Mouse (Mus musculus): ENCODE results near the gene Trp63. TPM values are rescaled to one million over a fixed set of nuclear protein-coding genes. Genes with fewer than 3 reads are reported as not detected.
"Not testable (repeated sequence)": the region's sequence is repeated elsewhere in the genome, so short reads cannot be mapped to it uniquely, and the experiment has no call there.

Gene Trp63
- total RNA-seq (2017): 0.12 TPM in 1 of 2 replicates, not detected in the other

GRCm38 (mm10) chr16:25683531-25684248, at the start of gene Trp63:
Trp63 (plus strand) TSS chr16:25683763.
- no peak for ATAC-seq (ENCODE audit: extremely low read depth, insufficient number of reproducible peaks, low FRiP score, poor library complexity, severe bottlenecking)

DNA sequence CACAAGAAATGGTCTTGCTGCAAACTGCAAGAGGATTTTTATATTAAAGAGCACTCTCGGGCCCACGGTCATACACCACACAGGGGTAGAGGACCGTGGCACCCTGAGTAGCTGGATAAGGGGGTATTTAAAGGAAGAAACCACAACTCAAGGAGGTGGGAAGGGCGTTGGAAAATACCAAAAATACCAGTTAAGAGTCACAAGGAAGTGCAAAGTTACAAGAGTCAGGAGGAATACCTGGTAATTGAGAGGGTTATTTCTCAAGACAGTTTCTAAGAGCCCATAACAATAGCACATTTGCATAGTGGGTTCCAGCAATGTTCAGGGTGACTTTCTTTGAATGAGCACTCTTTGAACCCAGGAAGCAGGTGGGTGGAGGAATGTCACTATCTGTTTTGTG, 38.8 kb upstream of the Trp63 start:
- ATAC-seq (ENCODE audit: extremely low read depth, insufficient number of reproducible peaks, low FRiP score, poor library complexity, severe bottlenecking): not testable (repeated sequence)

GRCm38 (mm10) chr16:25660510-25661235, 22.9 kb upstream of the Trp63 start:
- no peak for ATAC-seq (ENCODE audit: extremely low read depth, insufficient number of reproducible peaks, low FRiP score, poor library complexity, severe bottlenecking)

GRCm38 (mm10) chr16:25663116-25663515, 20.4 kb upstream of the Trp63 start:
- ATAC-seq (ENCODE audit: extremely low read depth, insufficient number of reproducible peaks, low FRiP score, poor library complexity, severe bottlenecking): no peak

DNA sequence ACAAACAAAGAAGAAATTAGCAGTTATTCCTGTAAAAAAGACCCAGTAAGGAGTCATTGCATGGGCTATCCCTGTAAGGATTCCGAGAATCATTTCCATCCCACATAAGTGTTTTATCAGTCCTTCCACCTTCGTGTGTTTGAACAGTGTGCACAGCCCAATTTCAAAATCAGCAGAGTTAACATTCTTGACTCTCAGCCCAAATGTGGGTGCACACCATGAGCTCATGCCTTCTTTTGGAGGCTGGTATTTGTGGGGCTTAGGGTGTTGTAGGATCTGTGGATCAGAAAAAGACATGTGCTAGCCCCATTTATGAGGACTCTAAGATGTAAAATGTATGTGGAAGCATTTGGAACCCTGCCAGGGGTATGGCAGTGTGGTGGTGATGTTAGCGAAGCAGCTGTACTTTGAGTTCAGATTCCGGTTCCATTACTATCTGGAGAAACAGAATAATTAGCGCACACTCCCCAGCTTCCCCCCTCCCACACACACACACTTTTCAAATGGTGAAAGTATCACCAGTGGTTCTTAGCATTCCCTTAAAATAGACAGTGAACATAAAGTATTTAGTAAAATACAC, 9.6 kb upstream of the Trp63 start:
- ATAC-seq (ENCODE audit: extremely low read depth, insufficient number of reproducible peaks, low FRiP score, poor library complexity, severe bottlenecking): no peak

GRCm38 (mm10) chr16:25680369-25680768, 3.2 kb upstream of the Trp63 start:
- no peak for ATAC-seq (ENCODE audit: extremely low read depth, insufficient number of reproducible peaks, low FRiP score, poor library complexity, severe bottlenecking)

DNA sequence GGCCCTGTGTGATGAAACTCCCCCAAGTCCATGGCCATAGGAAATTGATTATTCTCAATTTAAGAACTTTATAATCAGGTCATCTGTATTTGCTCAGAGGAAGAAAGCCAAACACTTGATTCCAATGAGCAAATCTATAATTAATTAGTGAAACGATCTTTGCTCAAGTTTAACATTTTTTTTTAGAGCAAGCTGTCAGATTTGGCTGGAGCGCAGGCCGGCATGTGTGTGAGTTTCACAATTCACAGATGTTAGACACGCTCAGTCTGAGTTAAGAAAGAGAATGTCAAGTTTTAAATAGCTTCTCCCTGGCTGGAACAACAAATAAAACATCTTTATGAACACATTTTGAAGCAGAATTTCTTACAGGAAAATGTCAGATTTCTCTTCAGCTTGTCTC, 1.0 kb upstream of the Trp63 start:
- ATAC-seq (ENCODE audit: extremely low read depth, insufficient number of reproducible peaks, low FRiP score, poor library complexity, severe bottlenecking): no peak

DNA sequence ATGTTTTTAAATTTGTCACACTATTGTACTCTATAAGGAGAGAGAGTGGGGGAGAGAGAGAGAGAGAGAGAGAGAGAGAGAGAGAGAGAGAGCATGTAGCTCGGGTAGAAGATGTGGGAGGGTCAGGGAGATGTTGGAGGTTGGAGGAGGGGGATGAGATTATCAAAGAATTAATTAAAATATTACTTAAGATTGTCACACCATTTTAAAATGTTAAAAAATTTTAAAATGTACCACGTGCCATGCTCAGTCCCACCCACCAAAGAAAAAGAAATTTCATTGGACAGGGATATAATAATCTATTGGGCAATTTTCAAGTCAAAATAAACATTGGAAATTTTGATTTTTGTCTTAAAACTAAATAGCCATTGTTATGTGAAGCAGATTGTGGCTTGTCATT, 1.0 kb downstream of the Trp63 start:
- ATAC-seq (ENCODE audit: extremely low read depth, insufficient number of reproducible peaks, low FRiP score, poor library complexity, severe bottlenecking): no peak

- no peak for ATAC-seq (ENCODE audit: extremely low read depth, insufficient number of reproducible peaks, low FRiP score, poor library complexity, severe bottlenecking)
Observed at GRCm38 (mm10) chr16:25690612-25691011, 7.0 kb downstream of the Trp63 start.

DNA sequence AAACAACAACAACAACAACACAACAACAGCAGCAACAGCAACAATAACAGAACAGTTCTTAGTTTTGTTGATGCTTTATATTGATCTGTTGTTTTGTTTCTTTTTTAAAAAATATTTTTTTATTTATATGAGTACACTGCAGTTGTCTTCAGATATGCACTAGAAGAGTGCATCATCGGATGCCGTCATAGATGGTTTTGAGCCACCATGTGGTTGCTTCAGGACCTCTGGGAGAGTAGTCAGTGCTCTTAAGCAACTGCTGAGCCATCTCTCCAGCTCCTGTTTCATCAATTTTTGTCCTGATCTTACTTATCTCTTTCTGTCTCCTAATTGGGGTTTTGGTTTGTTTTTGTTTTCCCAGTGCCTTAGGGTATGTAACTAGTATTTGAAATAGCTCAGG, 17.7 kb downstream of the Trp63 start:
- no peak for ATAC-seq (ENCODE audit: extremely low read depth, insufficient number of reproducible peaks, low FRiP score, poor library complexity, severe bottlenecking)

DNA sequence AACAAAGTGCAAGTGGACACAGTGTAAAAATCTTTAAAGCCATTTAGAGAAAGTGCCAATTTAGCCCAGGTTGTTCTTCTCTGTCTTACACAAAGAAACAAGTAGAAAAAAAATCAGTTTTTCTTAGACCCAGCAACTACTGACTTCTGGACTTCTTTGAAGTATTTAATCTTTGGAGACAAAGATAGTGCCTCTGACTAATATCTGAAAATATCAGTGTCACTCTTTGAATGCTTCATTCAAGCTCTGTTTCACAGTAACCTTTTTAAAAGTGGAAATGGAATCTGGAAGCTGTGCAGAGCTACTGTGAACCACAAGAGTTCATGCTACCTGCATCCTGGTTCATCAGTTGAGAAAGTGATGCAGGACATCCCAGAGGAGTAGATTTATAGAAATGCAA, 22.7 kb downstream of the Trp63 start:
- ATAC-seq (ENCODE audit: extremely low read depth, insufficient number of reproducible peaks, low FRiP score, poor library complexity, severe bottlenecking): no peak

DNA sequence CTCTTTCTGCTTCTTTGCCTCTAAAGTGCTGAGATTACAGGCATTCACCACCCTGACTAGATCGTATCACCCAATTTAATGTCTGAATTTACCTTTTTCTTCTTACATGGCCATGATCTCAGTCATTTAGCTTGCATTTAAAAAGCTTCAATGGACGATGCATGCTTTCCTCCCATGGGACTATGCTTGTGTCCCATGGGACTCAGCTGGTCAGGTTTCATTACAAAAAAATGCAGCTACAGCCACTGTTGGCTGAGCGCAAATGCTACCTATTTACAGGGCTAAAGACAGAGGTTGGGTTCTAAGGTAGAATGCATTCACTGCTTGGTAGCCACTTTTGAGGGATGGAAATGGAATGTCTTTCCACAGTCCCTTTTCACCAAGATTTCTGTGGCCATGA, 32.2 kb downstream of the Trp63 start:
- no peak for ATAC-seq (ENCODE audit: extremely low read depth, insufficient number of reproducible peaks, low FRiP score, poor library complexity, severe bottlenecking)

- ATAC-seq (ENCODE audit: extremely low read depth, insufficient number of reproducible peaks, low FRiP score, poor library complexity, severe bottlenecking): no peak
Observed at GRCm38 (mm10) chr16:25723131-25723530, 39.6 kb downstream of the Trp63 start.

GRCm38 (mm10) chr16:25727001-25727400, 43.4 kb downstream of the Trp63 start:
- no peak for ATAC-seq (ENCODE audit: extremely low read depth, insufficient number of reproducible peaks, low FRiP score, poor library complexity, severe bottlenecking)

DNA sequence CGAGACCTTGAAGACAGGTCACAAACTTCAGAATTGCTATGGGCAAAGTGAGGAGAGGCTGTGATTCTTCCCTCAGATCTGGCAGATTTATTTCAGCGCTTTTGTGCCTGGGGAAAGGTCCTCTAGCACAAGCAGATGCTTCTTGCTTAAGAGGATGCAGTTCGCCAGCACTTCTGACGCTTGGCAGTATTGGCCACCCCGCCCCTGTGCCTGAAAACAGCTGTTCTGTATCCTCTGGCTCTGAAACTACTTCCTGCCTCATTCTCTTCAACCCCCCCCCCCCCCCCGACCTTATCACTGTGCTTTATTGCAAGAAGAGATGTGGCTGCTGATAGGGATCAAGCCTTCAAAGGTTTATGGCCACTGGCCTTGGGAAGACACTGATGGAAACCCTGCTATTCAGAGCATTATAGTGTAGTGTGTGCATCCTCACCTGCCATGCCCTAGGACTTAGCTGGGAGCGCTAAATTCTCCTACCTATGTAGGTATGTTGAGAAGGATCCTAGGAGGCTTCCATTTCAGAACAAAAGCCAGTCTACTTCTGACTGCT, 44.5 kb downstream of the Trp63 start:
- ATAC-seq (ENCODE audit: extremely low read depth, insufficient number of reproducible peaks, low FRiP score, poor library complexity, severe bottlenecking): no peak

- no peak for ATAC-seq (ENCODE audit: extremely low read depth, insufficient number of reproducible peaks, low FRiP score, poor library complexity, severe bottlenecking)
Observed at GRCm38 (mm10) chr16:25736912-25737311, 53.3 kb downstream of the Trp63 start.

- ATAC-seq (ENCODE audit: extremely low read depth, insufficient number of reproducible peaks, low FRiP score, poor library complexity, severe bottlenecking): no peak
Observed at GRCm38 (mm10) chr16:25737623-25738050, 54.1 kb downstream of the Trp63 start.

- no peak for ATAC-seq (ENCODE audit: extremely low read depth, insufficient number of reproducible peaks, low FRiP score, poor library complexity, severe bottlenecking)
Observed at GRCm38 (mm10) chr16:25746807-25747206, 63.2 kb downstream of the Trp63 start.

- no peak for ATAC-seq (ENCODE audit: extremely low read depth, insufficient number of reproducible peaks, low FRiP score, poor library complexity, severe bottlenecking)
Observed at GRCm38 (mm10) chr16:25751866-25752265, 68.3 kb downstream of the Trp63 start.

DNA sequence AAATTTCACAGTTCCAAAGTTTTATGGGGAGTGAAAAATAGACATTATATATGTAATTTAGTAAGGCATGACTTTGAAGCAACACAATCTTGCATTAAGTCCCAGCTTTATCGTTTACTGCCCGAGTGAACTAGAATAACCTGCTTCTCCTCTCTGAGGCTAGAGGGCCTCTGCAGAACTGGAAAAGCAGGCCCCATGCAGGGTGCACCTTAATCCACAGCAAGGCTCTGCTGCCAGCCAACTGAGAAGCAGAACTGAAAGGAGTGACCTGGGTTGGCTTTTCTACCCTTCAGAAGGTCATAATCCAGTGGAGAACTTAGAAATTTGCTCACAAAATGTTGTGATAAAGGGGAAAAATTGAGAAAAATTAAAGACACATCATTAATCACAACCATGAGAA, 74.5 kb downstream of the Trp63 start:
- ATAC-seq (ENCODE audit: extremely low read depth, insufficient number of reproducible peaks, low FRiP score, poor library complexity, severe bottlenecking): no peak

Measured in neutrophil, adult 5-6 weeks (primary cell).